Mouse (Mus musculus) kidney, postnatal 10 days (tissue): ENCODE measurements around the gene Tbxas1.
A peak's percentile ranks its signal among the peaks of the same experiment; 100 is the strongest.

Experiments used
- DNase-seq: peaks from one replicate; pipeline ENCODE4 v3.0.0; 2021; ENCODE audit warnings: mixed read lengths

Tbxas1 gene

DNA sequence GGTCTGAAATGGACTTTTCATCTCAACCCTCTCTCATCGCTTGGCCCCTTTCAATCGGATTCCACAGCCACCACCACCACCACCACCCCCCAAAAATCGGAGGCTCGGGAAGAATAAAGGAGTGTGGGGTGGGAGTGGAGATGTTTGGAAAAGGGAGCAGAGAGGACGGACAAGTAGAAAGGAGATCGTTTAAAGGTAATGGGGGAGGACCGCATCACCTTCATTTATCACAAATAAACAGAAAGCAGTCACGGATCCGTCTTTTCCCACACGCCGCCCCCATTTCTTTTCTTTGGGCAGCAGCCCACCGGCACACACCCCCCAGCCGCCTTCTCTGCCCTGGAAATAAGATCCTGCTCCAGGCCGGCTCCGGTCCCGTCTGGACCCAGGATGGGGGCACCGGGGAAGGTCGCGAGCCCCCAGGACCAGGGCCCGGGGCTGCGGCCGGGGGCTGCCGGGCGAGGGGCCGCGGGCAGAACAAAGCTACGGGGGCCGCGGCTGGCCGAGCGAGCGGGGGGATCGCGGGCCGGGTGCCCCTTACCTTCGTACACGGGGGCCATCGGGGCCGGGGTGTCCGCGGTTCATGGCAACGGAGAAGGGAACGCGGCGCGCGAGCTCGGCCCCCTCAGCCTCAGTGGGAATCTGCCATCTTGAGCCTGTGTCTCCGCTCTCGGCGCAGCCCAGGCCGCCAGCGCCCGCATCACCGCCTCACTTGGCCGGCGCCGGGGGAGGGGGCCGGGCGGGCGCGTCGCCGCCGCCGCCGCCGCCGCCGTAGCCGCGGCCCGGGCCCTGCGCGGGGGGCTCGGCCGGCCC lies at the start of gene Tbxas1:
TSS of gene Tbxas1 (plus strand) at position 147 of the 813 bp plus-strand sequence.
- DNase-seq: peak; percentile 73

DNA sequence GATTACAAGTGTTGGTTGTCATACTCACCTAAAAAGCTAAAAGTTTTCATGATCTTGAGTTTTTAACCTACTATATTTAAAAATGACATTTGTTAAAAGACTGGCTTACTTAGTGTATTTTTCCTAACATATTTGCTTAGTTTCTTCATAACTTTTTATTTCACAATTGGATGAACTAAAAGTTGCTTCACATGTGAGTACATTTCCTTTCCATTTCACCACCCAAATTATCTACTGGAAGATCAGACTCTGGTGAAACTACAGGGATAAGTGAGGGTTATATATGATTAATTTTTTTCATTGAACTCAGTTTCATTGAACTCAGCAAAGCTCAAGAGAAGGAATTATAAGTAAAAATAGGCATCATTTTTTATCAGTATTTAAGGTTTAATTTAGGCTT lies 49.3 kb upstream of the Tbxas1 start:
- DNase-seq: no peak

GRCm38 (mm10) chr6:38826857-38827256 lies 48.3 kb upstream of the Tbxas1 start:
- DNase-seq: no peak

- DNase-seq: no peak
Measured at GRCm38 (mm10) chr6:38827435-38827834, 47.8 kb upstream of the Tbxas1 start.

- DNase-seq: no peak
Measured at GRCm38 (mm10) chr6:38828211-38828610, 47.0 kb upstream of the Tbxas1 start.

DNA sequence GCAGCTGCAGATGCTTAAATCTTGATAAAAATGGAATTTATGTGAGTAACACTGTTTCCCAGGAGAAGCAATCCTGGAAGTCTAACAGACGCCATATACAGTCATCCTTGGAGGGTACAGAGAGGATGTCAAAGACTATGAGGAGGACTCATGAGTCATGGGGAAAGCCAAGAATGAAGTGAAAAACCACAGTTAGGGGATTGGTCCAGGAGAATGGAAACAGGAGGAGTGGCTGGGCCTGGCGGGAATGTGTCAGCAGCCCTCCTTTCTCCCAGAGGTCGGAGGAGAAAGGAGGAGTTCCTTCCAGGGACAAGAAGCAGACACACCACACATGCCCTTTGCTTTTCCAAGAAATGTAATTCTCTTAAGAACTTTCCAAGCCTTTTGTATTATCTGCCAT lies 45.8 kb upstream of the Tbxas1 start:
- no peak for DNase-seq

- no peak for DNase-seq
Measured at GRCm38 (mm10) chr6:38833721-38834120, 41.5 kb upstream of the Tbxas1 start.

DNA sequence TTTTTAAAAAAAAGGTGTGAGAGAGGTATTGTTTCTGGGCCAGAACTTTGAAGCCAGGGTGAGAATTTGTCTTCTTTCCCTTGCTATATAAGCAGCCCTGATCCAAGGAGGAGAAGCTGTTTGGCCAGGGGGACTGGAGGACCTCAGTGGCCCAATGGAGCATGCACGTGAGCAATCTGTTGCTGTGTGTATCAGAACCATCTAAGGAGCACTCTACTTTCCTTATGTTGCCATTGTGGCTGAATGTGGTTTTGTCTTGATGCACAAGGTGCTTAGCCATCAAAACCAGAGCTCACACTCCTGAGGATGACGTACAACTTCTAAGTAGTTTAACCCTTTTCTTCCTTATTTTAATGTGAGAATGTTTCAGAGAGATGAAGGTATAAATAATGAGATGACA lies 40.5 kb upstream of the Tbxas1 start:
- DNase-seq: no peak

- DNase-seq: no peak
Measured at GRCm38 (mm10) chr6:38835217-38835616, 40.0 kb upstream of the Tbxas1 start.

- no peak for DNase-seq
Measured at GRCm38 (mm10) chr6:38838061-38838460, 37.1 kb upstream of the Tbxas1 start.

- no peak for DNase-seq
Measured at GRCm38 (mm10) chr6:38839891-38840290, 35.3 kb upstream of the Tbxas1 start.

DNA sequence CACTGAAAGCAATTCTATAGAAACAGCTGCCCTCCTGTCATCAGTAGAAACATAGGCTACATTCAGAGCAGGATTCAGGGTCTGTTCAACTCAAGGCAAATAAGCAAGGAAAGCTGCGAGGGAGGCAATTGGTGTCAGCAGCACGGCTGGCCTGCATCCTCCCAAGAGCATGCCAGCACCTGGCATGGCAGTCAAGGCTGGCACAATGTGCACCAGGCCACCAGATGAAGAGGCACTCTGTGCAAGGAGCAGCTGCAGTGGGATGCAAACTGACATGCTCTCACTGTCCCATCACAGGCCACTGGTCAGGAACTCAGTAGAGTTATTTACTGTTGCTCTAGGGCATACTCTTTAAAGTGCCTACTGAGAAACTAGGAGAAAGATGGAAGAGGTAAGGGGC lies 34.8 kb upstream of the Tbxas1 start:
- DNase-seq: no peak

GRCm38 (mm10) chr6:38840780-38841179 lies 34.4 kb upstream of the Tbxas1 start:
- no peak for DNase-seq

GRCm38 (mm10) chr6:38841551-38841950 lies 33.7 kb upstream of the Tbxas1 start:
- no peak for DNase-seq

DNA sequence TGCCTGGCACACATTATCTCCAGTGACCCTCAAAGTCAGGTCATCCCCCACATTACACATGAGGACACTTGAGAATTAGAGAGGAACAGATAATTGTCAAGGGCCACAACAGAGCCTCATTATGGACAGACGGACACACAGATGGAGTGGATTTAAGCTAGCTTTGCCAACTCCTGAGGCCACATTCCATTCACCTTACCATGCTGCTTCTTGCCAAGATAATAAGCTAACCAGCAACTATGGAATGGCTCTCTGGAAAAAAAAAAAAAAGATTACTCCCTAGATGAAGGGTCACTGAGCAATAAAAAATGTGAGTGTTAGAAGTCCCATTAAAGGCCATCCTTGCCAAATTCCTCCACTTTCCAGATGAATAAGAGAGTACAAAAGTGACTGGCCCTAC lies 30.1 kb upstream of the Tbxas1 start:
- DNase-seq: no peak

- no peak for DNase-seq
Measured at GRCm38 (mm10) chr6:38845876-38846275, 29.3 kb upstream of the Tbxas1 start.

GRCm38 (mm10) chr6:38846330-38847195 lies 28.6 kb upstream of the Tbxas1 start:
- no peak for DNase-seq

DNA sequence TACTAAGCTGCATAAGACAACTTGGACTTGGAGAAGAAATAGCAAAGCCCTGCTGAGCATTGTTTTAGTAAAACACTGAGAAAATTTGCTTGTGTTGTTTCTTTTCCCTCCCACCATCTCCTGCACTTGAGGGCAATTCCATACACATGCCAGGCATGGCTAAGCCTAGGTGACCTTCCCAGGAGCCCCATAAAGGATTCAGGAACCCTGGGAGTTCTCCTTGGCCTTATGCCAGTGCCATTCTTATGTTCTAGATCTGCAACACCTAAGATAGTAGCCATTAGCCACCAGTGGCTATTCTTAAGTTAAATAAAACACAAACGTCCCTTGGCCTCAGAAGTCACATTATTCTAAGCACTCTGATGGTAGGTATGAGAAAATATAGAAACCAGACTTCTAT lies 27.8 kb upstream of the Tbxas1 start:
- DNase-seq: no peak

DNA sequence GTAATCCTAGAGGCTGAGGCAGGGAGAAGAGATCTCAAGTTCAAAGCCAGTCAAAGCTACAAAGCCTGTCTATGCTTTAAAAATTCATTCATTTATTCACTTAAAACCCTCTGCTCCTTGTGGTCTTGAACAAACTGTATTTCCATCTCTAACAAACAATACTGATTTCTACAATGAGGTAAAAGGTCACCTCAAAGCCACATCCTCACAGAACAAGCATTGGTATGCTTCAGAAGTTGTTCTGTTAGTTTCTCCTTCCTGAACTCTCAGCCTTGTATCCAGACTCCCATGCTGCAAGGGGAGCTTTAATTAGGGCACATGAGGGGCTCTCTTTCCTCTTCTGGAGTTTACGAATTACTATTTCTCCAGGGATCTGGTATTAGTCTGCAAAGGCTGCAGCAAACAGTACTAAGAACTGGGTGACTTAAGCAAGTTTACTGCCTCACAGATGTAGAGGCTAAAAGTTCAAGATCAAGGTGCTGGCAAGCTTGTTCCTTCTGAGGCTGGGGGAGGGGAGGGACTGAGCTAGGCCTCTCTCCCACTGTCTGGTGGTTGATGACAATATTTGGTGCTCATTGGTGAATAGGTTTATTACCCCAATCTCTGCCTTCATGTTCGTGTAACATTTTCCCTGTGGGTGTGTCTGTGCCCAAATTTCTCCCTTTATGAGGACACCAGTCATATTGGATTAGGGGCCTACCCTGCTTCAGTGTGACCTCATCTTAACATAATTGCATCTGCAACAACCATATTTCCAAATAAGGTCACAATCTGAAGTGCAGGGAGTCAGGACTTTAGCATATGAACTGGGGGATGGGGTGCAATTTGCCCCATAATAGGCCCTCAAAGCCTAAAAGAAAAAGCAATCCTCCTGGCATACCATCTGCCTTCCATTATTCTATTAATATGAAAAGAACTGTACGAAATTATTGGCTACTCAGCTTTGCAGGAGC lies 27.0 kb upstream of the Tbxas1 start:
- DNase-seq: no peak

GRCm38 (mm10) chr6:38850715-38851259 lies 24.4 kb upstream of the Tbxas1 start:
- no peak for DNase-seq

- DNase-seq: no peak
Measured at GRCm38 (mm10) chr6:38851740-38852139, 23.5 kb upstream of the Tbxas1 start.

DNA sequence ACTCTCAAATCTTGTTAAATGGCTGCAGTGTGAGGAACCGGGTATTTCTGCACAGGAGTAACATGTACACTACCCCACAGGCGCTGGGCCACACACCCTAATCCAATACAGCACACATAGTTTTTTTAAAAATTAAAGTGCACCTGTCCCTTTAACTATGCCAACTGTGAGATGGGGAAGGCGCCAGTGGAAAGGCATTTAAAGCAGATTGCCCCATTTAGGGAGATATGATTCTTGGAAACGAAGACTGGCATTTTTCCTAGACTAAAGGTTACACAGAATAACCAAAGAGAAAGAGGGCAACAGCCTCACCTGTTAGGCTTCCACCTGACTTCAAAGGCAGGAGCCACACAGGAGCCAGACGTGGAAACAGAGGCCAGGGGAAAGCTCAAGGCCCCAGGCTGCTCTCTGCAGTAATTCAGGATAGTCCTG lies 21.6 kb upstream of the Tbxas1 start:
- no peak for DNase-seq
